9 mouse cellular contexts compared by ENCODE assay signal in genomic region chr10:75105099-75105461, GRCm38 (mm10). TPM values are rescaled to one million over a fixed set of nuclear protein-coding genes. Genes with fewer than 3 reads are reported as not detected.
DNase-seq lines count a peak whose midpoint lies in the region; ATAC-seq lines count a peak whose summit lies in the region.
"Had no signal": no experiment of that assay in that cellular context is flagged by ENCODE, and none has a peak within 500 bp of the region (broad histone marks: within the 10 kb centered on the region; RNA-seq: fewer than 3 reads in every experiment).

No protein-coding gene starts in this region.

- ATAC-seq in erythroid progenitor cell, adult 5-6 weeks (replicated peaks; ENCODE audit: low FRiP score, poor library complexity, severe bottlenecking): no peak

- DNase-seq in adrenal gland, adult 2 months: peak; percentile 40
- no peak for DNase-seq in adrenal gland, adult 18-20 months (ENCODE audit: low spot score in 2 of 2)
- peak; percentile 65 to 73 for DNase-seq in urinary bladder, postnatal 36 days (ENCODE audit: low spot score in 2 of 2)
- DNase-seq in urinary bladder, postnatal 4 days (ENCODE audit: low spot score in 2 of 2): no peak
- peak; percentile 69 for DNase-seq in lung, postnatal 10 days
- DNase-seq in thymus, postnatal 4 days: peak; percentile 65
- no peak for DNase-seq in layer of hippocampus, postnatal 25 days (ENCODE audit: extremely low spot score in 1 of 2, low spot score in 1 of 2)
- DNase-seq: cerebellum, adult 2 months had no signal

RNA-seq across cellular contexts. Expression of gene Bcr, which starts 44.7 kb away (rescaled TPM):
- total RNA-seq in adrenal gland, adult 2 months (2021): 10 to 100 TPM; 40.2 to 43.2 TPM
- polyA plus RNA-seq in adrenal gland, adult 2 months (2012; rRNA removed): 20.0 and 20.1 TPM in 2 replicates
- 10 to 100 TPM; 35.0 to 41.0 TPM for total RNA-seq in adrenal gland, adult 18-20 months (2021)
- total RNA-seq in layer of hippocampus, postnatal 25 days (2021): 100 to 1,000 TPM; 107 to 109 TPM
- 2.5 and 5.8 TPM in 2 replicates for total RNA-seq in erythroid progenitor cell, adult 5-6 weeks (2015; ENCODE audit: low replicate concordance)
- total RNA-seq in erythroid progenitor cell, adult 5-6 weeks (2017; ENCODE audit: low replicate concordance): 2.7 and 5.4 TPM in 2 replicates

Comparison
In these comparisons a context has a peak if more than half of its experiments do, and no peak if none do; other contexts are left out.
1. DNase-seq: peak in adrenal gland, adult 2 months (single experiment), urinary bladder, postnatal 36 days (2 of 2), lung, postnatal 10 days (single experiment) and thymus, postnatal 4 days (single experiment); none in adrenal gland, adult 18-20 months (0 of 2), urinary bladder, postnatal 4 days (0 of 2) and layer of hippocampus, postnatal 25 days (0 of 2).
2. RNA of gene Bcr, which starts 44.7 kb away (total RNA-seq): 107 to 109 TPM in layer of hippocampus, postnatal 25 days, 40.2 to 43.2 TPM in adrenal gland, adult 2 months and 35.0 to 41.0 TPM in adrenal gland, adult 18-20 months; 2.5 to 5.8 TPM in erythroid progenitor cell, adult 5-6 weeks; every median in the first group is over 4 times any median in the second.